Mouse (Mus musculus) stomach, postnatal 0 days (tissue): ENCODE results near the gene Cipc.

ENCODE experiments used
- CTCF ChIP-seq: IDR thresholded peaks from 2 replicates; pipeline ENCODE4 v1.5.1; 2016; ENCODE audit warnings: antibody characterized with exemption, low read depth, mild to moderate bottlenecking, moderate library complexity
- EP300 ChIP-seq: optimal IDR thresholded peaks from 2 replicates; pipeline ENCODE3; 2016; ENCODE audit warnings: antibody characterized with exemption

- no peak for TF ChIP-seq CTCF
- TF ChIP-seq EP300 = no peak
These were observed 11.1 kb upstream of the Cipc start for GRCm38 (mm10) chr12:86935692-86936282.
